Mouse (Mus musculus): ENCODE data around the gene Megf11. TPM values are rescaled to one million over a fixed set of nuclear protein-coding genes. Genes with fewer than 3 reads are reported as not detected.
A peak's percentile ranks its signal among the peaks of the same experiment; 100 is the strongest.

Gene Megf11
- polyA plus RNA-seq, 1 experiment from 2014 or later = 5.6 TPM

DNA sequence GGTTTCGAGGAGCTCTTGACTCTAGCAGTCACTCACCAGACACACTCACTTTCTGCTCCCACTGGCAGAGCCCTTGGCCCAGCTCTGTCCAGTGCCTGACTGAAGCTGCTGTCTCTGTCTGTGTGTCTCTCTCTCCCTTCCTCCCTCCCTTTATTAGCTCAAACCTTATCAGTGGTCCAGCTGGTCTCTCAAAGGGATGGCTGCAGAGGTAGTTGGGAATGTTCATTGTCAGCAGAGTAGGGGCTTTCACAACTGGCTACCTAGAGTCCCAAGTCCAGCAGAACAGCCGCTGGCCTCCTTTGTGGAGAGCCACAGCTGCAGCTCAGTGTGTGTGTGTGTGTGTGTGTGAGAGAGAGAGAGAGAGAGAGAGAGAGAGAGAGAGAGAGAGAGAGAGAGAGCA lies 180.9 kb downstream of the Megf11 start:
- 0 out of 2 replicates have a peak, but pooled peaks cover 4% of the 10 kb centered on the region for H3K27me3 ChIP-seq (ENCODE audit: insufficient read depth, poor library complexity, severe bottlenecking)
- H3K9me3 ChIP-seq = 0 out of 2 replicates have a peak, but pooled peaks cover 6% of the 10 kb centered on the region
- peaks cover 13% of the 10 kb centered on the region for H3K4me1 ChIP-seq (replicated peaks)
- no peaks in the 10 kb centered on the region for H3K36me3 ChIP-seq
- H3K4me3 ChIP-seq = no peak overlapping the region
- H3K27ac ChIP-seq = peak overlapping the region; percentile 59
- 77% methylated on average over 2 of the region's 2 CpGs for WGBS
- no peak for DNase-seq (ENCODE audit: low spot score)

DNA sequence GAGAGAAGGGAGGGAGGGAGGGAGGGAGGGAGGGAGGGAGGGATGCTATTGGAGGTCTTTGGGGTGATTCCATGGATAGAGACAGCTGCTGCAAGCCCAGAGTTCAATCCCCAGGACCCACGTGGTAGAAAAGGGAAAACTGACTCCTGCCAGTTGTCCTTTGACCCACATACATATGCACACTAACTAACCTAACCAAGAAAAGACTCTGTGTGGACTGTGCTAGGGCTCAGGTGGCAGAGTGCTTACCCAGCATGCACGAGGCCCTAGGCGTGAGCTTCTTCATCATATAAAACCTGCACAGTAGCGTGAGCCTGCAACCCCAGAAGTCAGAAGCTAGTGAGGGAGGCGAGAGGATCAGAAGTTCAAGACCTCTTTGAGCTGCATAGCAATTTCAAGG lies 182.1 kb downstream of the Megf11 start:
- Histone ChIP-seq H3K27ac (no peak overlapping the region), H3K9me3 (0 out of 2 replicates have a peak, but pooled peaks cover 6% of the 10 kb centered on the region), H3K4me3 (no peak overlapping the region), H3K36me3 (no peaks in the 10 kb centered on the region), H3K4me1 (replicated peaks) (peaks cover 13% of the 10 kb centered on the region), H3K27me3 (ENCODE audit: insufficient read depth, poor library complexity, severe bottlenecking) (0 out of 2 replicates have a peak, but pooled peaks cover 4% of the 10 kb centered on the region)
- DNase-seq (ENCODE audit: low spot score) = no peak
- 68% methylated on average over 5 of the region's 5 CpGs for WGBS

DNA sequence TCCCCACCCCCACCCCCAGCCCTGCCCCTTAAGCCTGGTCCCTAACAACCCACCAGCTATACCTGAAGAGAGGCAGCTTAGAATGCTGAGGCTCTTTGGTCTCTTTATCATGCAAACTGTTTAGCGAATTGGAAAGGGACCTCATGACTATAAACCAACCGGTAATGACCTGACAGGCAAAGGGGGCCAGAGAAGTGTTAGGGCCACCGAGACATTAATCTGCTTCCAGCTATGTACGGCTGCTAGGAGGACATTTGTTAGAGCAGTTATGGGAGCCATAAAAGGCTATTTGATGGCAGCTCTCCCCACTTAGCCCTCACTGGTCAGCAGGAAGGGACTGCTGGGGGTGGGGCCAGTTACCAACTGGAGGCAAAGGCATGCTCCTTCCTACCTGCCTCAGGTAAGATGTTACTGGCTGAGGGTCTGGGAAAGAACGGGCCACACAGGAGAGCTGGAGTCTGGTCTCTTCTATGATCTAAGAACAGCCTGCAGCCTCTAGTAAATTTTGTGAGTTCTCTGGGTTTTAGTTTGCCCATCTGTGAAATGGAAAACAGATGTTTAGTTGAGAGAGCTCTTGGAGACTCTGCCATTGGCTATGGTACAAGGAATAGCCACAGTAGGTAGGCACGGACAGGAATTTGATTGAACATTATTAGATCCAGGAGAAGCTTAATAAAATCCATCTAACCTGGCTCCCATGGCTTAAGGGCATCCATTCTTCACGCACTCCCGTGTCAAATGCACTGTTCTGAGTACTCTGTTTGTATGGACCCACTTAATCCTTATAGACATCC lies 183.2 kb downstream of the Megf11 start:
- Histone ChIP-seq H3K27me3 (ENCODE audit: insufficient read depth, poor library complexity, severe bottlenecking) (0 out of 2 replicates have a peak, but pooled peaks cover 4% of the 10 kb centered on the region), H3K36me3 (no peaks in the 10 kb centered on the region), H3K9me3 (no peaks in the 10 kb centered on the region), H3K27ac (no peak overlapping the region), H3K4me3 (no peak overlapping the region), H3K4me1 (replicated peaks) (peaks cover 13% of the 10 kb centered on the region)
- WGBS = 62% methylated on average over 8 of the region's 8 CpGs
- no peak for DNase-seq (ENCODE audit: low spot score)

DNA sequence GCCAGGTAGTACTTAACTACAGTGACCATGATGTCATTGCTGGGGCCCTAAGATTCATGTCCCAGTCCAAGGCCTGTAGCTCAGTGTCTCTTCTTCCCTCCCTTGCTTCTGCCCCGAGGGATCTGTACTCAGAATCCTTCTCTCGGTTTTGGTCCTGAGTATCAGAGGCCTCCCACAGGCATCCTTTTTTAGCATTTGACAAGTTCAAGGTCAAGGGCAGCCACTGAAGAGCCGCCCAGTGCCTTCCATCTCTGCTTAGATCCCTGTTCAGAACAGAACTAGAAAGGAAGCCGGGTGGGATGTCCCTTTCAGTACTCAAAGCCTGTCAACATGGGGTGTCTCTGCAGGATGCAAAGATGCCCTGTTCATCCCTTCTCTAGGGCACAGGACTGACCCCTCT lies 185.0 kb downstream of the Megf11 start:
- H3K27me3 ChIP-seq (ENCODE audit: insufficient read depth, poor library complexity, severe bottlenecking) = 0 out of 2 replicates have a peak, but pooled peaks cover 4% of the 10 kb centered on the region
- DNase-seq (ENCODE audit: low spot score) = no peak
- peaks cover 11% of the 10 kb centered on the region for H3K4me1 ChIP-seq (replicated peaks)
- no peaks in the 10 kb centered on the region for H3K9me3 ChIP-seq
- H3K4me3 ChIP-seq = no peak overlapping the region
- H3K27ac ChIP-seq = no peak overlapping the region
- no peaks in the 10 kb centered on the region for H3K36me3 ChIP-seq
- 51% methylated on average over 4 of the region's 4 CpGs for WGBS

DNA sequence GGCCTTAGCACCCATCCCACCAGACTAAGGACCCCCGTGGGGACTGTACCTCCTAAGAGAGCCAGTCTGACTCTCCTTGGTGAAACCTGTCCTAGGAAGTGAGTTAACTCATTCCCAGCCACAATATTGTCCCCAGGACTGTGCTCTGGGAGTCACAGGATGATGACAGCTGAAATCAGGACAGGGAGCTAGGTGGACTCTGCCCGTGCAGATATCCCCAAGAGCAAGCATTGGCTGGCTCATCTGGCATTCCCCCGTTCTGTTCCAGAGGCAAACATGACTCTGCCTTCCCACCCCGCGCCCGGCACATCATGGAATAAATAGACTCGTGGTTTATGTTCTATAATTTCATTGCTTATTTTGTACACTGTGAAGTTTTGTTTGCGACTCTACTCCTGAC lies 185.7 kb downstream of the Megf11 start:
- H3K27me3 ChIP-seq (ENCODE audit: insufficient read depth, poor library complexity, severe bottlenecking) = 0 out of 2 replicates have a peak, but pooled peaks cover under 1% of the 10 kb centered on the region
- no peak overlapping the region for H3K4me3 ChIP-seq
- peaks cover 16% of the 10 kb centered on the region for H3K4me1 ChIP-seq (replicated peaks)
- DNase-seq (ENCODE audit: low spot score) = no peak
- no peak overlapping the region for H3K27ac ChIP-seq
- H3K36me3 ChIP-seq = no peaks in the 10 kb centered on the region
- no peaks in the 10 kb centered on the region for H3K9me3 ChIP-seq
- 89% methylated on average over 8 of the region's 8 CpGs for WGBS

DNA sequence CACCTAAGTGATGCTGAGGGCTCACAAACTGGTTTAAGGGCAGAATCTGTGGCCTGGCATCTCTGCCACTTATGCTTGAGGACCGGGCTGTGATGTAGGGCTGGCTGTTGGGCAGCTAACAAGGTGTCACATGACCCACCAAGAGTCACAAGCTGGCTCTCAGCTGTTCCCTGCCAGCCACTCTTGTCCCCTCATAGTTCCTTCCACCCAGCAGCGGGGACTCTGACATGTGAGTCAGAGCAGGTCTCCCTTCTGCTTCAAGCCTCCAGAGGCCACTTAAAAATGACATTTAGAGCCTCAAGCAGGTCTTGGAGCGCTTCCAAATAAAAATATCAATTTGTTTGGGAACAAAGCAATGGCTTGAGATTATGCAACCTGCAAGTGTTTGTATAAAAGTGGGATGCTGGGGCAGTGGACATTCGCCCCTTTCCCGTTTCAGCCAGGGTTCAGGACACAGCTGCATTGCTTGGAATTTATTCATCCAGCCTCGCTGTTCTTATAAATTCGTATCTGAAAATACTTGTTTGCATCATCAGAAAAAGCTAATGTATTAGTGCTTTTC lies 187.3 kb downstream of the Megf11 start:
- H3K36me3 ChIP-seq = no peaks in the 10 kb centered on the region
- no peak overlapping the region for H3K27ac ChIP-seq
- H3K9me3 ChIP-seq = no peaks in the 10 kb centered on the region
- 84% methylated on average over 7 of the region's 7 CpGs for WGBS
- no peak for DNase-seq (ENCODE audit: low spot score)
- peaks cover 17% of the 10 kb centered on the region for H3K4me1 ChIP-seq (replicated peaks)
- H3K4me3 ChIP-seq = no peak overlapping the region
- no peaks in the 10 kb centered on the region for H3K27me3 ChIP-seq (ENCODE audit: insufficient read depth, poor library complexity, severe bottlenecking)

DNA sequence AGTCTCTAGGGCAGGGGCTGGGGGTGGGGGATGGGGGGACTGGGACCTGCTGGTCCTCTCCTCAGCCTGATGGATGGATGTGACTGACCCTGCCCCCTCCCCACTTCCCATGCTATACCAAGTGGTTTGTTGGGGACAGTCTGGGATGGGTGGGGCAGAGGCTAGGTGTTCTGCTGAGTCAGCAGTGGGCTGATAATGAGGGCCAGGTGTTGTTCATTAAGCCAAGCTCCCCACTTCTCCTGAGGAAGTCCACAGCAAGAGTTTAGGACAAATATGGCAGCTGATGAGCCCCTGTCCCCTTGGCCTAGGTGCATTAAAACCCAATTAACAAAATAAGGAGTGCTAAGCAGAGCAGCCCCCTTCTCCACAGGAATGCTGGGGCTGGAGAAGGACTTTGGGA lies 190.2 kb downstream of the Megf11 start:
- Histone ChIP-seq H3K4me1 (replicated peaks) (peaks cover 17% of the 10 kb centered on the region), H3K4me3 (no peak overlapping the region), H3K36me3 (no peaks in the 10 kb centered on the region), H3K9me3 (no peaks in the 10 kb centered on the region), H3K27me3 (ENCODE audit: insufficient read depth, poor library complexity, severe bottlenecking) (no peaks in the 10 kb centered on the region), H3K27ac (0 out of 2 replicates have a peak overlapping the region, but pooled peaks have one; percentile 8)
- no peak for DNase-seq (ENCODE audit: low spot score)

DNA sequence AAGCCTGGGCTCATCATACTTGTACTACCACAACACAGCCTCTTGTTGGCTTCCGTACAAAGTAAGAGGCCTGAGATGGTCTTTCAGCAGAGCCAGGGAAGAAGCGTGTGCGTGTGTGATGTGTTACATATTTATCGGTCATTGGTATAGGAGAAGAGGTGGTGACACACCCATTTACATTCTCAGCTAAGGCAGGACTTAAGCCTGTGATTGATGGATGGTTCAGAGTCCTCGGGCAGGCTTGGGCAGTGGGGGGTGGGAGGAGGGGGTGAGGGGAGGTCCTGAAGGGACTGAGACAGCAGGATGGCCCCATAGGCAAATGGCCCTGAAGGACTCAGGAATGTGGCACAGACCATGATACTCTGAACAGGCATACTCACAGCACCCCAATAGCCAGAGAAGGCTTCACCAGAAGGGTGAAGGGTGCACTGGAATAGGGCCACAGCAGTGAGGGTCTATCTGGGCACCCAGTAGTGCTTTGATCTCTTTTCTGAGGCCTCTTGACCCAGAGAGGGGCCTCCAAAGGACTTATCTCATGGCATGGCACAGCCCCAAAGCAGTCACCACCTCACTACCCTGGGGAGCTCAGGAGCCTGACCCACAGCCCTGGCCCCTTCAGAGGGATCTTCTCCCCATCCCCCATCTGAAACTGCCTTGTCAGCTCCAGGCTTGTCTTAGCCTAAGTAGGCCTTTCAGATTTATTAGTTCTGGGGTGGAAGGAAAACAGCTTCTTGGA lies 190.9 kb downstream of the Megf11 start:
- no peak for DNase-seq (ENCODE audit: low spot score)
- Histone ChIP-seq H3K4me1 (replicated peaks) (peaks cover 17% of the 10 kb centered on the region), H3K4me3 (no peak overlapping the region), H3K9me3 (no peaks in the 10 kb centered on the region), H3K27ac (0 out of 2 replicates have a peak overlapping the region, but pooled peaks have one; percentile 18), H3K27me3 (ENCODE audit: insufficient read depth, poor library complexity, severe bottlenecking) (no peaks in the 10 kb centered on the region), H3K36me3 (no peaks in the 10 kb centered on the region)
- 66% methylated on average over 5 of the region's 5 CpGs for WGBS

DNA sequence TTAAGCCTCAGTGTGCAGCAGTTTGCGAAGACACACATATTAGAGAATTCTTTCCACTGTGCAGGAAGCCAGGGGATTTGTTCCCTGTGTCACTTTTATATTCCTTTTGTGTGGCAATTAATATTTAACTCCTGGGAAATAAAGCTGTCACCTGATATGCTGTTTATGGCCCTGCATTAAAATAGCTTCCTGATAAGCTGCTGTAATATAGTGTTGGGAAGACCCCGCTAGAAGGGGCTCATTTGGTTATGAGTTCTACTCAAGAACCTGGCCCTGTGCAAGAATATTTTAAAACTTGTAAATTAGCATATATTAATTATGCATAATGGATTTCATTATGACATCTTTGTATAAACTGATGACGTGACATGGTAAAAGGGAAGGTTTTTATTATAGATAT lies 191.7 kb downstream of the Megf11 start:
- no peak for DNase-seq (ENCODE audit: low spot score)
- Histone ChIP-seq H3K27me3 (ENCODE audit: insufficient read depth, poor library complexity, severe bottlenecking) (no peaks in the 10 kb centered on the region), H3K9me3 (no peaks in the 10 kb centered on the region), H3K4me1 (replicated peaks) (peaks cover 17% of the 10 kb centered on the region), H3K27ac (no peak overlapping the region), H3K4me3 (no peak overlapping the region), H3K36me3 (no peaks in the 10 kb centered on the region)
- WGBS = 90% methylated on average over 3 of the region's 3 CpGs

DNA sequence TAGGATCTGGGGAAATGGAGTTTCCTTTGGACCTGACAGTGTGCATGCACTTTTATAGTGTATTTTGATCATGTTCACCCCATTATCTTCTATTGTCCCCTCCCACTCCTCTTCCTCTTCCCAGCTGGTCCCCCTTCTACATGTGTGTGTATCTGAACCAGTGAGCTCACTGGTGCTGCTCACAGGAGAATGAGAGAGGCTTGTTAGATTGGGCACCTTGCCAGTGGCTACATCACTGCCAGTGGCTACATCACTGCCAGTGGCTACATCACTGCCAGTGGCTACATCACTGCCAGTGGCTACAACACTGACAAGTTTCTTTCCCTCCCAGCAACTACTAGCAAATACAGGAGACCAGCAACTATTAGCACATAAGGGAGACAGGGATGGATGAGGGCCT lies 192.6 kb downstream of the Megf11 start:
- Histone ChIP-seq H3K9me3 (no peaks in the 10 kb centered on the region), H3K27me3 (ENCODE audit: insufficient read depth, poor library complexity, severe bottlenecking) (no peaks in the 10 kb centered on the region), H3K36me3 (no peaks in the 10 kb centered on the region), H3K4me1 (replicated peaks) (peaks cover 17% of the 10 kb centered on the region), H3K27ac (no peak overlapping the region), H3K4me3 (no peak overlapping the region)
- no peak for DNase-seq (ENCODE audit: low spot score)

DNA sequence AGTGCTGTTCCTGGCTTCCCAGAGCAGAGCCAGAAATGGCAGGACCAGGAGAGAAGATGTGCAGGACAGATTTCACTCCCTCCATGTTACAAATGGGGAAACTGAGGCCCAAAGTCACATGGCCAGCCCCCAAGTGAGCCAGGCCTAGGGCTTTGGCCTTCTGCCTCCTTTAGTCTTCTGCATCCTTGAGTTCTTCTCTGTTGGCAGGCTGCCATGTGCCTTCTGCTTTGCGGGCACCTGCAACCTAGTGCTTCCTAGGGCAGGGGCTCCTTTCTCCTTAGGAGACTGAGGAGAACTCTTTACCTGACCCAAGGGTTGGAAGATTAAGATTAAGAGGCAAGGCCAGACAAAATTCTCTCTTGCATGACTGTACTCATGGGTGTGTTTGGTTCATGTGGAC lies 193.9 kb downstream of the Megf11 start:
- no peak overlapping the region for H3K27ac ChIP-seq
- 91% methylated on average over 1 of the region's 1 CpGs for WGBS

DNA sequence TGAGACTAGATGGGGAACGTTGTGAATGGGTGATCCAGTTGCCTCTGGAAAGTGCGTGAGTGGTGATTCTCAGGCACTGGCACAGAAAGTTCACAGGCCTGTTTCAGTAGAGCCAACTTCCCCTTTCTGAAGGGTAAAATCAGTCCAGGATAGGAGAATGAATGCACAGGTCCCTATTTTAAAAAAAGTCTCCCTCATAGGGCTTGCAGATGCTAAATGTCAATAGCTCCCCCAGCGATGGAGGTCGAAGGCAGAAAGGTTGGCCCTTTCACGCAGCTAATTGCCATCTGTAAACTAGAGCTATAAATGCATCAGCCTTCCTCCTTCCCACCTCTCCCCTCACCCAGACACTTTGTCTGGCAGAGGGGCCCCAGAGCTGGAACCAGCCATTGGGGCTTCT lies 200.9 kb downstream of the Megf11 start:
- no peak overlapping the region for H3K4me3 ChIP-seq
- no peak overlapping the region for H3K27ac ChIP-seq
- 81% methylated on average over 5 of the region's 5 CpGs for WGBS
- peaks cover 7% of the 10 kb centered on the region for H3K4me1 ChIP-seq (replicated peaks)
- H3K27me3 ChIP-seq (ENCODE audit: insufficient read depth, poor library complexity, severe bottlenecking) = peaks cover 9% of the 10 kb centered on the region; the same call in 1 of the 2 replicates
- H3K9me3 ChIP-seq = no peaks in the 10 kb centered on the region
- H3K36me3 ChIP-seq = no peaks in the 10 kb centered on the region
- DNase-seq (ENCODE audit: low spot score) = no peak

More for the DNA sequence above, 193.9 kb downstream of the Megf11 start:
- Histone ChIP-seq H3K9me3 (no peaks in the 10 kb centered on the region), H3K36me3 (no peaks in the 10 kb centered on the region), H3K27me3 (ENCODE audit: insufficient read depth, poor library complexity, severe bottlenecking) (no peaks in the 10 kb centered on the region), H3K4me3 (no peak overlapping the region), H3K4me1 (replicated peaks) (peaks cover 17% of the 10 kb centered on the region)
- no peak for DNase-seq (ENCODE audit: low spot score)

DNA sequence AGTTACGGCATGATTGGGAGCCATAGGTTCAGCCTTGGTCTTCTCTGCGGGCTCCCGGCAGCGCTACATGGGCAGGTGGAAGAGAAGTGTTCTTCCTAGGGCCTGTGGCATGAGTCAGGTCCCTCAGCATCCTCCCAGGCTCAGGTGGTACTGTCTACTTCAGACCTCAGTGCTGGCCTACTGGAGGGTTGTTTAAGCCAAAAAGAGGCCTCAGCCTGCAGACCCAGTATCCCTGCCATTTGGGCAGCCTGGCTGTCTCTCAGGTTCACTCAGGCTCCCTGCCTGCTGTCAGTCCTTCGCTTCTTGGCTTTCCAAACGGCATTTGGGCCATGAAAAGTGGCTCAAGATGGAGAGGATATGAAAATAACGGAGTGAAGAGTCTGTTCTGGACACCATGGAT lies 202.6 kb downstream of the Megf11 start:
- no peaks in the 10 kb centered on the region for H3K36me3 ChIP-seq
- peaks cover 15% of the 10 kb centered on the region; the same call in 1 of the 2 replicates for H3K27me3 ChIP-seq (ENCODE audit: insufficient read depth, poor library complexity, severe bottlenecking)
- peaks cover 14% of the 10 kb centered on the region for H3K4me1 ChIP-seq (replicated peaks)
- no peak overlapping the region for H3K27ac ChIP-seq
- WGBS = 89% methylated on average over 7 of the region's 7 CpGs
- H3K9me3 ChIP-seq = no peaks in the 10 kb centered on the region
- no peak overlapping the region for H3K4me3 ChIP-seq
- DNase-seq (ENCODE audit: low spot score) = no peak
